Mouse (Mus musculus) forebrain, embryonic 13.5 days (tissue): ENCODE results near the gene Myh6. TPM values are rescaled to one million over a fixed set of nuclear protein-coding genes. Genes with fewer than 3 reads are reported as not detected.
A peak's percentile ranks its signal among the peaks of the same experiment; 100 is the strongest.

ENCODE experiments used
- ATAC-seq: fragments of 200-750 bp; cut with Nextera tagmentation; 2 replicates; pipeline ENCODE4 v1.8.0; 2017
- H3K27ac ChIP-seq: fragments of 300-500 bp; sonication (generic); 2 replicates; pipeline ENCODE4 v1.5.1; 2015; ENCODE audit warnings: inconsistent platforms, mild to moderate bottlenecking, moderate library complexity
- H3K27me3 ChIP-seq: fragments of 300-500 bp; sonication (generic); 2 replicates; pipeline ENCODE4 v1.6.1; 2015; ENCODE audit warnings: mild to moderate bottlenecking, inconsistent platforms
- H3K36me3 ChIP-seq: fragments of 300-500 bp; sonication (generic); 2 replicates; pipeline ENCODE4 v1.6.1; 2015; ENCODE audit warnings: mild to moderate bottlenecking, inconsistent platforms; ENCODE audit not compliant: poor library complexity, severe bottlenecking
- H3K4me1 ChIP-seq: fragments of 300-500 bp; sonication (generic); 2 replicates; pipeline ENCODE4 v1.6.1; 2015; ENCODE audit warnings: inconsistent platforms
- H3K4me2 ChIP-seq: fragments of 300-500 bp; sonication (generic); 2 replicates; pipeline ENCODE4 v1.6.1; 2015; ENCODE audit warnings: inconsistent platforms, mild to moderate bottlenecking, moderate library complexity
- H3K4me3 ChIP-seq: fragments of 300-500 bp; sonication (generic); 2 replicates; pipeline ENCODE4 v1.5.1; 2015; ENCODE audit warnings: mild to moderate bottlenecking, inconsistent platforms
- H3K9ac ChIP-seq: fragments of 300-500 bp; sonication (generic); 2 replicates; pipeline ENCODE4 v1.6.1; 2015; ENCODE audit warnings: mild to moderate bottlenecking, inconsistent platforms
- H3K9me3 ChIP-seq: fragments of 300-500 bp; sonication (generic); replicated peaks from 2 replicates; pipeline ENCODE4 v1.6.1; 2016; ENCODE audit warnings: inconsistent platforms
- WGBS: fragments of 180-500 bp; shearing (Covaris S2); methylation state at CpG from one replicate; pipeline ENCODE4 v1.1.7; 2015; 5-methylcytosine and 5-hydroxymethylcytosine counted together
- polyA plus RNA-seq: library from polyadenylated mRNA; unstranded; fragments of >200 nt; fragmentation: Nextera tagmentation; extraction: Ambion mirVana; gene quantifications from 2 replicates; pipeline ENCODE4 v1.2.1, GENCODE M21; 2015

Myh6 gene
- polyA plus RNA-seq, 1 experiment from 2014 or later, result 0.32 TPM

DNA sequence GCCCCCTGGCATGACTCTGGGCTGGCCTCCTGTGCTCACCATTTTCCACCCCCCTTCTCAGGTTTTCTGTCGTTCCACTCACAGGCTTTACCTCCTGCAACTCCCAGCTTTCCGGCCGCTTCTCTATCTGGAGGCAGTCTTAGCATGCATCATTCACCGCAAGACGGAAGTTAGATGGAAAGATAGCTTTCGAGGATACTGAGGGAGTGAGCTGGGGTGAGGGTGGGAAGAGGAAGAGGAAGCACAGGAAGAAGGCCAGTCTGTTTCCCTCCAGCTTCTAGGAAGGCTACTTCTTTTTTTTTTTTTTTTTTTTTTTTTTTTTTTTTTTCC lies 29.9 kb downstream of the Myh6 start:
- peaks cover 16% of the 10 kb centered on the region for H3K4me1 ChIP-seq
- H3K9ac ChIP-seq, result peak overlapping the region; percentile 21; the same call in 1 of the 2 replicates
- WGBS, result 75% methylated on average over 6 of the region's 6 CpGs
- no peaks in the 10 kb centered on the region for H3K9me3 ChIP-seq
- ATAC-seq, result no peak
- H3K4me2 ChIP-seq, result no peak overlapping the region
- no peak overlapping the region for H3K27ac ChIP-seq
- no peaks in the 10 kb centered on the region for H3K36me3 ChIP-seq
- H3K4me3 ChIP-seq, result no peak overlapping the region
- H3K27me3 ChIP-seq, result no peaks in the 10 kb centered on the region

DNA sequence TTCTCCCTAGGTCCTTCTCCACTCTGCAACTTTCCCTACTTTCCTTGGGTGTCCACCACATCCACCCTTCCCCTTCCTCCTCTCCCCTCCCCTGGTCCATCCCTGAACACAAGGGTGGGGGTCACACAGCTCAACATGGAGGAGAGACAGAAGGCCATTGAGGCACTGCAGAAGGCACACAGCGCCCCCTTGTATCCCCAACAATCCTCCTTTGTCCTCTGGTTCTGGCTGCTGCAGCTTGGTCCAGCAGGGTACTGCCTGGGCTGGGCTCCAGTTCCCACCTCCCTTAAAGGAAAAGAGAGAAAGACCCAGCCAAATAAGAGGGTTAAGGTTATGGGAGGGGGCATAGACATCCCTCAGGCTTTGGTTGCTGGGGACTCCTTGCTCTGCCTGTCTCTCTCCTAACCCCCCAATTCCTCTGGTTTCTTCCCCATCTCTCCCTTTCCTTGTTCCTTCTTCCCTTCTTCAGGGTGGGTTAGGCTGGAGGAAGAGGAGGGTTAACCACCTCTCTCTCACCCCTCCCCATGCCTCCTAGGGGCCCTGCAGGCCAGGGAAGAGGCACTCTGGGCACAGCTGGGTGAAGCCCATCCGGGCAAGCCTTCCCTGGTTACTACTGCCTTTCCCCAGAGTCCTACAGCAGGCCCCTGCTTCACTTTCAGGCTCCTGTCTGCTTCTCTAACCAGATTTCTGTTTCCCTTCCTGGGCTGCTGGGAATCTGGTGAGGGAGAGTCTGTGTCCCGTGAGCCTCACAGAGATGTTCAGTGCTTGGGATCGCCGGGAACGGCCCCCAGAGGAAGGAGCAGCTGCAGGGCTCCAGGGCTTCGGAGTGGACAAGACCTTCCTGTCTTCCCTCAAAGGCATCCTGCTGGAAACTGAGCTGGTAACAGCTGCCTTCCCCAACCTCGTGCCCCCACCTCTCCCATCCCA lies 30.6 kb downstream of the Myh6 start, which contains the start of gene Cmtm5:
Gene Cmtm5 (plus strand): TSS at position 358 of the 927 bp plus-strand sequence.
- peak; percentile 51; the same call in 1 of the 2 replicates for ATAC-seq
- H3K36me3 ChIP-seq, result no peaks in the 10 kb centered on the region

DNA sequence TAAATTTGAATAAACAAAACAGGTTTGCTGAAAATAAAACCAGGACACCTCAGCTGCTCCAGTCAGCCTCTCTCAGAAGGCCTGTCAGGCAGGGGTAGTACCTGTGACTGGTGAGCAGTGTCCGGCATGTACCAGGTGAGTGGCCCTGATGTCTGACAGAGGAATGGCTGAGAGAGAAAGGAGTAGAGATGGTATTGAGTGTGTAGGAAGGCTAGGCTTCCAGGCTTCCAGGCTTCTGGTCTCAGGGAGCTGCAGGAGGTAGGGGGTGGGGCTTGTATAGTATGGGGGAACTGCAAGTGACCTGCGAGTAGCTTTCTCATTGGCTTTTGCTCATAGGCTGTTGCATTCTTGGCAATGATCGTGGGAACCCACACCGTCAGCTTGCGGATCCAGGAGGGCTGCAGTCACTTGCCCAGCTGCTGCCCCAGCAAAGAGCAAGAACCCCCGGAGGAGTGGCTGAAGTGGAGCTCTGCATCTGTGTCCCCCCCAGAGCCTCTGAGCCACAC lies 34.0 kb downstream of the Myh6 start, which contains the start of gene Il25:
Gene Il25 (plus strand): TSS at position 51 of the 506 bp plus-strand sequence.
- no peak for ATAC-seq
- H3K27ac ChIP-seq, result no peak within 1 kb of the TSS; the same call in 1 of the 2 replicates
- no peaks in the 10 kb centered on the region for H3K27me3 ChIP-seq
- no peaks in the 10 kb centered on the region for H3K36me3 ChIP-seq
- H3K4me1 ChIP-seq, result peaks cover 24% of the 10 kb centered on the region
- no peaks in the 10 kb centered on the region for H3K9me3 ChIP-seq
- H3K4me3 ChIP-seq, result no peak within 1 kb of the TSS
- no peak within 1 kb of the TSS for H3K9ac ChIP-seq
- no peak within 1 kb of the TSS for H3K4me2 ChIP-seq
- 37% methylated on average over 6 of the region's 6 CpGs for WGBS

More for the DNA sequence above, 30.6 kb downstream of the Myh6 start, which contains the start of gene Cmtm5:
- peak within 1 kb of the TSS; percentile 21; the same call in 1 of the 2 replicates for H3K9ac ChIP-seq
- H3K4me1 ChIP-seq, result peaks cover 16% of the 10 kb centered on the region
- no peak within 1 kb of the TSS for H3K27ac ChIP-seq
- H3K27me3 ChIP-seq, result no peaks in the 10 kb centered on the region
- no peak within 1 kb of the TSS for H3K4me2 ChIP-seq
- no peak within 1 kb of the TSS for H3K4me3 ChIP-seq
- H3K9me3 ChIP-seq, result no peaks in the 10 kb centered on the region
- 46% methylated on average over 8 of the region's 8 CpGs for WGBS

DNA sequence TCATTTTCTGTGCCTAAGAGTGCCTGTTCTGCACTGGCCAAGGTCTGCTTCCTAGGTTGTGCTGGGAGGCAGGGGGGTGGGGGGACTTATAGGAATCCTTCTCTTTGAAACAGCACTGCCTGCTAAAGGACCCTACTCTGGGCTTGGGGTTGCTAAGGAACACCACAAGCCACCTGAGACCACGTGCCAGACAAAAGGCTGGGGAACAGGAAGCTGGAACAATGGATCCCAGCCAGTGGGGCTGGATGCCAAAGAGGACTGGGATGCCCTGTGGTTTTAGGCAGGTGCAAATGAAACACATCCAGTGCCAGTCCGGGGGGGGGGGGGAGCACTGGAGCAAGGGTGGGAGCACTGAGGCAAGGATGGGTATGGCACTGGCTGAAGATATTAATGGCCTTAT lies 36.3 kb downstream of the Myh6 start:
- 25% methylated on average over 2 of the region's 2 CpGs for WGBS
- H3K36me3 ChIP-seq, result no peaks in the 10 kb centered on the region
- H3K27me3 ChIP-seq, result no peaks in the 10 kb centered on the region
- H3K4me2 ChIP-seq, result no peak overlapping the region
- H3K9ac ChIP-seq, result no peak overlapping the region
- no peak overlapping the region for H3K4me3 ChIP-seq
- H3K4me1 ChIP-seq, result peaks cover 30% of the 10 kb centered on the region
- no peak for ATAC-seq
- no peak overlapping the region for H3K27ac ChIP-seq
- H3K9me3 ChIP-seq, result no peaks in the 10 kb centered on the region

DNA sequence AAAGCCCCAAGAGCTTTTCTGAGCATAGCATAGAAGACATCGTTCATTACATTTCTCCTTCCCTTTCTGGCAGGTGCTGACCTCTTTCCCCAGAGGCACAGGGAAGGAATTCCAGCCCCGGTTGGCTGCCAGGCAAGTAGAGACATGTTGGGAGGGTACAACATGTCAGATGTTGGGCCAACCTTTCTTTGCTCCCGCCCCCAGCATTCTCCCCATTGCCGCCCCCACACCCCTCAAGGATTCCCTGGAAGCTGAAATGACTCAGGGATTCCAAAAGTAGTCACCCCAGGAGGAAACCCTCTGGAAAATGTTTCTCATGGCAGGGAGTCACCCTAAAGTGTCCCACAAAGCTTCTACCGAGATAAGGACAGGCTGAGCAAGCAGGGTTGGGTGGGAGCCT lies 36.9 kb downstream of the Myh6 start:
- ATAC-seq, result no peak
- Histone ChIP-seq H3K27me3 (no peaks in the 10 kb centered on the region), H3K4me1 (peaks cover 35% of the 10 kb centered on the region), H3K4me2 (no peak overlapping the region), H3K9ac (no peak overlapping the region), H3K9me3 (no peaks in the 10 kb centered on the region), H3K36me3 (no peaks in the 10 kb centered on the region), H3K27ac (no peak overlapping the region), H3K4me3 (no peak overlapping the region)
- WGBS, result 86% methylated on average over 5 of the region's 5 CpGs

DNA sequence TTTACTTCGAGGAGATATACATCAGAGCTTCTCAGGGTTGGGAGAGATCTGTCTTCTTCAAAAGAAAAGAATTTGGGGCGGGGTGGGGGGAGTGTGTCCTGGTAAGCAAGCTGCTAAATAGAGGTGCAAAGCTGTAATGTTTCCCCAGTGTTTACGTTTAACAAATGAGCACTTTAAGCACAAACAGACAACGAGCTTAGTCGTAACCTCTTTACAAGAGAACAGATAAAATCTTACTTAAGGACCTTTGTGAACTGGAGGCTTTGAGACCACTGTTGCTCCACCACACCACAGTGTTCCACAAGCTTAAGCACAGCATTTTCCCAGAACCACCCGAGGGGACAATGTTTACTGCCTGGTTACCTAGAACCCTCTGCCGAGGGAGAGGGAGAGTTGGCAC lies 39.4 kb downstream of the Myh6 start:
- H3K4me3 ChIP-seq, result peak overlapping the region; percentile 58
- peak overlapping the region; percentile 98 for H3K27ac ChIP-seq
- ATAC-seq, result no peak
- H3K4me2 ChIP-seq, result peak overlapping the region; percentile 93
- peak overlapping the region; percentile 86 for H3K9ac ChIP-seq
- no peaks in the 10 kb centered on the region for H3K9me3 ChIP-seq
- no peaks in the 10 kb centered on the region for H3K27me3 ChIP-seq
- peaks cover 5% of the 10 kb centered on the region; the same call in 1 of the 2 replicates for H3K36me3 ChIP-seq
- 11% methylated on average over 7 of the region's 7 CpGs for WGBS
- H3K4me1 ChIP-seq, result peaks cover 45% of the 10 kb centered on the region

DNA sequence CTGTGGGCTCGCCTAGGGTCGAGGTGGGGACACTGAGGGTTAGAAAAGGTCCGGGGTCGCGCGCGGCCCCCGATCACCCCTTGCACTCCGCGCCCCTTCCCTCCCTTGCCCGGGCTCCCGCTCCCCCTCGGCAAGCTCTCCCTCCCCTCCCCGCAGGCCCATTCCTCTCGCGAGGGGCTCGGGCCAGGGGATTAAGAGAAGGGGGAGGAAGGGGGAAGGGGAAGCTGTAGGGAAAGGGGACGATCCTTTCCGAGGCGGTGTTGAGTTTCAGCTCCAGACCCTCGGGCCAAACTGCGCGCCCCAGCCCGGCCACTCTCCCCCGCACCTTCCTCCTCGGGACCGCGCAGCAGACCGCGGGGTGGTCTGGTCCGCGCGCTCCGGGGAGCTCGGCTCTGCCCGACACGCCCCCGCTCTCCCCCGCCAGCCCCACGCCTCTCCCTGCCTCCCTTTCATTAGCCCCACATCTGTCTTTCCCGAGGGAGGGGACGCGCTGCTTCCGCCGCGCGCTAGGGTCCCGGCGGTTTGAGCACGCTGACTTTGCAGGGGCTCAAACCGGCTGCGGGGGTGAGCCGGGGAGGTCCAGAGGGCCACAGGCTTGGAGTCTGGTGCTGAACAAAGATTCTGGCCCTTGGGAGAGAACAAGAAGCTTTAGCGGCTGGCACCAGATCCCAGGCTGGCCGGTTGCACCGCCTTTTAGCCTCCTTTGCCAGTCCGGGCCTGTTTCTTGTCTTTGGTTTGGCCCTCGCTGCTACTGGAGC lies 40.1 kb downstream of the Myh6 start:
- peak overlapping the region; percentile 86 for H3K9ac ChIP-seq
- under 1% methylated on average over 45 of the region's 58 CpGs for WGBS
- peaks cover 6% of the 10 kb centered on the region for H3K9me3 ChIP-seq
- H3K4me1 ChIP-seq, result peaks cover 45% of the 10 kb centered on the region
- no peaks in the 10 kb centered on the region for H3K27me3 ChIP-seq
- peak overlapping the region; percentile 93 for H3K4me2 ChIP-seq
- peak overlapping the region; percentile 98 for H3K27ac ChIP-seq
- ATAC-seq, result peak; percentile 68
- peaks cover 12% of the 10 kb centered on the region for H3K36me3 ChIP-seq
- H3K4me3 ChIP-seq, result peak overlapping the region; percentile 58

DNA sequence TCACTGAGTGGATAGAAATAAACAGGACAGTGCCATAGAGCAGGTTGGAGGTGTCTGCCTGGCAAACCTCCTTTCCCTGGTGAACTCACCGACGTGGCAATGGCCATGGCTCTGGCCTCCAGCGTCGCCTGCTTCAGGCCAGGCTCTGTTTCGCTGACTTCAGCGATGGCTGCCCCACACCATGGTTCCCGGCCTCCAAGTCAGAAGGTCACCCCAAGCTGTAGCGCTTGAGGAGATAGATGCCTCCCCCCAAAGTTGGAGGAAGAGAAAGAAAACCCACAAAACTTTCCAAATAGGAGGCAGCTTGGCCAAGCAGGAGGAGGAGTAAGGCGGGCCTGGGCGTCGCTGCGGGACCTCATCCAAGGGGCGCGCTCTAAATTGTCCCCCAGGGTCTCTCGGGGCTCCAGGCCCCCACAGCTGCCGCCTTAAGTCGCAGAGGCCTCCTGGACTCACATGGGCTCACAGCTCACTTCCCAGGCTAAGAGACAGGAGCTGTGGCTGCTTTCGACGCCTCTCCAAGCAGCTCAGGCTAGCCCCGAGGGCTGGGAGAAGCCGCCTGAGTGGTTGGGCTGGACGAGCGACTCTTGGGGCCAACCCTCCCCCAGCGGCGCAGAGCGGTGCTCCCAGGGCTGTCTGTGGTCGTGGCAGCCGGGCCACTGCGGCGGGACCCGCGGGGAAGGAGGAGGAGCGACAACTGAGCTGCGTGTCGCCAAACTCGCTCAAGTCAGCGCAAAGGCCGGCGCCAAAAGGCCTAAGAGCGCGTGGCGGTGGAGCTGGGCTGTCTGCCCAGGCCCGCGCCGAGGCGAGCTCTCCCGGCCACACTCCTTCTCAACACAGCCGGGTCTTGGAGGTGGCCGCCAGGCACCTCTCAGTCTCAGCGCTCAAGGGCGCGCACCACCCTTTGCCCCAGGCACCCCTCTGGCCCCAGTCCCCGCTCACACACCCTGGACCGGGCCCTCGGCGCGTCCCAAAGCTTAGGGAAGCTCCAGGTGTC lies 41.1 kb downstream of the Myh6 start, which contains the start of gene Efs:
Gene Efs (minus strand): TSS at position 778 of the 994 bp plus-strand sequence.
- Histone ChIP-seq H3K4me1 (peaks cover 45% of the 10 kb centered on the region), H3K9me3 (peaks cover 16% of the 10 kb centered on the region), H3K27me3 (no peaks in the 10 kb centered on the region), H3K4me3 (peak within 1 kb of the TSS; percentile 58), H3K9ac (peak within 1 kb of the TSS; percentile 86), H3K4me2 (peak within 1 kb of the TSS; percentile 93), H3K36me3 (peaks cover 21% of the 10 kb centered on the region), H3K27ac (peak within 1 kb of the TSS; percentile 98)
- peak; percentile 48 for ATAC-seq
- 3% methylated on average over 57 of the region's 57 CpGs for WGBS

DNA sequence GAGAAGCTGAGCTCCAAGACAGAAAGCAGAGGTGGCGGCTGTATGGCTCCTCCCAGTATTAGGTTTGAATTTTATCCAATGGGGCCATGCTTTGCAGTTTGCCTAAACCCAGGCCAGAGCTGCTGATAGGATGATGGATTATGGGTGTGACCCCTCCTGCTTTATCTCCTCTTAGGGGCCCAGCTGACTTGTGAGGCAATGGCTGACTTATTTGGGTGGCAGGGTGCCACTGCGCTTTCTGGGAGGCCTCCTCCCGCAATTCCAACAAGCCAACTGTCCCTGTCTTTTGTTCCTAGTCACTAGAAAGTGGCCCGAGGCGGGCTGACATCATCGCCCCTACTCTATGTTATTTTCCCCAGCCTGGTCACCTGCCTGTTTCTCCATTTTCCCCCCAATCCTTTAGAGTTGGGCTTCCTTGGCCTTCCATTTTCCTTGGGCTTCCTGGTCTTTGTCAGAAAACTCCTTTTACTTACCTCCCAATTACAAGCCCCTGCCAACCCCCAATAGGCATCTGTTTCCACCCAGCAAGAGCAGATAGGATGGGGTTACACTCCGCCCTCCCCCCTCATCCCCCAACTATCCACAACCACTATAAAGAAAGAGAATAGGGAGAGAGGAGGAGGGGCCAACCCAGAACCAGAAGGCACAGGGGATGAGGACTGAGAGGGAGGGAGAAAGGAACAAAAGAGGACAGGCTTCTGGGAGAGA lies 41.9 kb downstream of the Myh6 start:
- H3K4me2 ChIP-seq, result peak overlapping the region; percentile 93
- ATAC-seq, result peak; percentile 77
- WGBS, result 6% methylated on average over 7 of the region's 7 CpGs
- peak overlapping the region; percentile 86 for H3K9ac ChIP-seq
- peaks cover 30% of the 10 kb centered on the region for H3K36me3 ChIP-seq
- peaks cover 38% of the 10 kb centered on the region for H3K4me1 ChIP-seq
- no peaks in the 10 kb centered on the region for H3K27me3 ChIP-seq
- peak overlapping the region; percentile 98 for H3K27ac ChIP-seq
- H3K4me3 ChIP-seq, result peak overlapping the region; percentile 58
- peaks cover 17% of the 10 kb centered on the region for H3K9me3 ChIP-seq

DNA sequence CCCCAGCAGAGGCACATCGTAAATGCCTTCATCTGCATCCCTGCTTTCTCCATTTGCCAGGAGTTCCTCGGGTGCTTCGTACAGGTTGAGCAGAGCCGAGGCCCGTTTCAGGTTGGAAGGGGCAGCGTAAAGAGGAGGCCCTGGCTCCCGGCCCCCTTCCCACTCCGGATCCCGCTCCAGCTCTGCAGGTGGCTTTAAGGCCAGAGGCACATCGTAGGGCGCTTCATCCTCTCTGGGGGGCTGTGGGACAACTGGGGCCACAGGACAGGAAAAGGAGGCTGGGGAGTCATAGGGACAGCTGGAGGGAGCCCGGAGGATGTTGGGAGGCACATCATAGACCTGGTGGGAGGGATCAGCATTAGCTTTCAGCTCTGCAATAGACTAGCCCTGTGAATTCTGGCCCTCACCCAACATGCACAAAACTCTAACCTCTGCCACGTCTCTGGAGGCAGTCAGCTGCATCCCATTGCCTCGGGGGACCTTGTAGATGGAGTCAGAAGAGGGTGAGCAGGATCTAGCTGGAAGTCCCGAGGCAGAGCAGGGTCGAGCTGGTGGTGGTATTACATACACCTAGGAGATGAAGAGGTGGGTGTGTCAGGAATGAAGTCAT lies 46.5 kb downstream of the Myh6 start:
- Histone ChIP-seq H3K4me3 (no peak overlapping the region), H3K9ac (no peak overlapping the region), H3K9me3 (peaks cover 17% of the 10 kb centered on the region), H3K27ac (no peak overlapping the region), H3K36me3 (peaks cover 70% of the 10 kb centered on the region), H3K4me1 (peaks cover 17% of the 10 kb centered on the region), H3K4me2 (no peak overlapping the region), H3K27me3 (no peaks in the 10 kb centered on the region)
- WGBS, result 95% methylated on average over 16 of the region's 16 CpGs
- no peak for ATAC-seq
